Mouse (Mus musculus) stomach, postnatal 0 days (tissue): Measurements from ENCODE around the gene Erfe.

ENCODE experiments used
- CTCF ChIP-seq: IDR thresholded peaks from 2 replicates; pipeline ENCODE4 v1.5.1; 2016; ENCODE audit warnings: antibody characterized with exemption, low read depth, mild to moderate bottlenecking, moderate library complexity
- EP300 ChIP-seq: optimal IDR thresholded peaks from 2 replicates; pipeline ENCODE3; 2016; ENCODE audit warnings: antibody characterized with exemption

GRCm38 (mm10) chr1:91419862-91420600 is 53.8 kb downstream of the Erfe start:
- TF ChIP-seq CTCF (no peak), EP300 (no peak)
